Mouse (Mus musculus) MEL (cell line): ENCODE results near the gene Mum1. TPM values are rescaled to one million over a fixed set of nuclear protein-coding genes. Genes with fewer than 3 reads are reported as not detected.
A peak's percentile ranks its signal among the peaks of the same experiment; 100 is the strongest.

Experiments
- DNase-seq: peaks from one replicate; pipeline ENCODE4 v3.0.0; 2011; ENCODE audit warnings: low read depth, low spot score
- H3K27ac ChIP-seq: 2 replicates; pipeline ENCODE4 v1.5.1; 2012; ENCODE audit warnings: low read depth, mild to moderate bottlenecking, control low read depth, low read length, moderate library complexity; ENCODE audit not compliant: control insufficient read depth
- H3K27me3 ChIP-seq, 2 experiments: fragments of 150-350 bp in 1 of 2; sonication (generic) in 1 of 2; 2 replicates each; pipeline ENCODE4 v1.6.1; 2012; ENCODE audit warnings: low read length in 2 of 2, mild to moderate bottlenecking in 2 of 2, improper control_type of control experiment in 1 of 2, moderate library complexity in 1 of 2; ENCODE audit not compliant: insufficient read depth in 2 of 2, control insufficient read depth in 1 of 2
- H3K36me3 ChIP-seq, 2 experiments: 2 replicates each; pipeline ENCODE4 v1.6.1; 2012 to 2014; ENCODE audit warnings: low read length in 2 of 2, improper control_type of control experiment in 1 of 2, inconsistent platforms in 1 of 2, mild to moderate bottlenecking in 1 of 2; ENCODE audit not compliant: insufficient read depth in 2 of 2, control insufficient read depth in 1 of 2
- H3K4me1 ChIP-seq, 2 experiments: fragments of 150-350 bp in 1 of 2; sonication (generic) in 1 of 2; 2 replicates each; pipeline ENCODE4 v1.6.1; 2012; ENCODE audit warnings: low read length in 2 of 2, improper control_type of control experiment in 1 of 2, mild to moderate bottlenecking in 1 of 2; ENCODE audit not compliant: insufficient read depth in 2 of 2, control insufficient read depth in 1 of 2
- H3K4me3 ChIP-seq, 2 experiments: fragments of 150-350 bp in 1 of 2; sonication (generic) in 1 of 2; 2 replicates each; pipeline ENCODE4 v1.5.1; 2012; ENCODE audit warnings: low read depth in 2 of 2, low read length in 2 of 2, mild to moderate bottlenecking in 2 of 2, moderate library complexity in 2 of 2, control low read depth in 1 of 2, improper control_type of control experiment in 1 of 2; ENCODE audit not compliant: control insufficient read depth in 1 of 2, insufficient read depth in 1 of 2
- H3K79me2 ChIP-seq: 2 replicates; pipeline ENCODE4 v1.6.1; 2012; ENCODE audit warnings: mild to moderate bottlenecking, low read length, moderate library complexity; ENCODE audit not compliant: control insufficient read depth, poor library complexity, insufficient read depth
- H3K9ac ChIP-seq: 2 replicates; pipeline ENCODE4 v1.6.1; 2012; ENCODE audit warnings: low read depth, mild to moderate bottlenecking, control low read depth, low read length, moderate library complexity; ENCODE audit not compliant: control insufficient read depth, poor library complexity, severe bottlenecking
- H3K9me3 ChIP-seq: fragments of 150-350 bp; sonication (generic); replicated peaks from 2 replicates; pipeline ENCODE4 v1.6.1; 2012; ENCODE audit warnings: mild to moderate bottlenecking, low read length, improper control_type of control experiment, moderate library complexity; ENCODE audit not compliant: insufficient read depth
- BHLHE40 ChIP-seq: IDR thresholded peaks from 2 replicates; pipeline ENCODE4 v1.6.1; 2012; ENCODE audit warnings: low read depth, mild to moderate bottlenecking, inconsistent platforms, low read length, improper control_type of control experiment, borderline replicate concordance
- CHD1 ChIP-seq: IDR thresholded peaks from 2 replicates; pipeline ENCODE4 v1.6.1; 2012; ENCODE audit warnings: low read depth, mild to moderate bottlenecking, inconsistent platforms, low read length, improper control_type of control experiment
- CTCF ChIP-seq, 3 experiments: IDR thresholded peaks in 2 of 3; conservative IDR thresholded peaks in 1 of 3; 2 replicates each; pipeline ENCODE4 v1.5.1; 2011 to 2012; ENCODE audit warnings: low read length in 3 of 3, low read depth in 2 of 3, mild to moderate bottlenecking in 2 of 3, improper control_type of control experiment in 1 of 3, inconsistent platforms in 1 of 3, mixed read lengths in 1 of 3, moderate library complexity in 1 of 3; ENCODE audit not compliant: control insufficient read depth in 1 of 3, insufficient read depth in 1 of 3, poor library complexity in 1 of 3, severe bottlenecking in 1 of 3
- E2F4 ChIP-seq: IDR thresholded peaks from 2 replicates; pipeline ENCODE4 v1.6.1; 2011; ENCODE audit warnings: low read depth, low read length, improper control_type of control experiment, borderline replicate concordance
- ELF1 ChIP-seq: IDR thresholded peaks from 2 replicates; pipeline ENCODE4 v1.6.1; 2014; ENCODE audit warnings: low read depth, mild to moderate bottlenecking, inconsistent platforms, low read length, improper control_type of control experiment, moderate library complexity
- ETS1 ChIP-seq: IDR thresholded peaks from 2 replicates; pipeline ENCODE4 v1.6.1; 2012; ENCODE audit warnings: low read depth, mild to moderate bottlenecking, inconsistent platforms, low read length, improper control_type of control experiment, moderate library complexity
- GATA1 ChIP-seq: IDR thresholded peaks from 2 replicates; pipeline ENCODE4 v1.6.1; 2011; ENCODE audit warnings: low read depth, low read length, improper control_type of control experiment
- HCFC1 ChIP-seq: IDR thresholded peaks from 2 replicates; pipeline ENCODE4 v1.6.1; 2012; ENCODE audit warnings: low read depth, mild to moderate bottlenecking, inconsistent platforms, low read length, improper control_type of control experiment, moderate library complexity
- JUND ChIP-seq: IDR thresholded peaks from 2 replicates; pipeline ENCODE4 v1.6.1; 2011; ENCODE audit warnings: low read depth, mild to moderate bottlenecking, improper control_type of control experiment, low read length
- KAT2A ChIP-seq: conservative IDR thresholded peaks from 2 replicates; pipeline ENCODE4 v1.6.1; 2012; ENCODE audit warnings: low read depth, low read length, improper control_type of control experiment, inconsistent platforms
- MAX ChIP-seq: IDR thresholded peaks from 2 replicates; pipeline ENCODE4 v1.6.1; 2011; ENCODE audit warnings: low read length, improper control_type of control experiment
- MAZ ChIP-seq: IDR thresholded peaks from 2 replicates; pipeline ENCODE4 v1.6.1; 2012; ENCODE audit warnings: low read depth, mild to moderate bottlenecking, inconsistent platforms, low read length, improper control_type of control experiment
- MXI1 ChIP-seq: IDR thresholded peaks from 2 replicates; pipeline ENCODE4 v1.6.1; 2011; ENCODE audit warnings: mild to moderate bottlenecking, low read depth, low read length, improper control_type of control experiment
- MYB ChIP-seq: IDR thresholded peaks from 2 replicates; pipeline ENCODE4 v1.6.1; 2011; ENCODE audit warnings: mild to moderate bottlenecking, low read depth, low read length, improper control_type of control experiment
- MYC ChIP-seq: IDR thresholded peaks from 2 replicates; pipeline ENCODE4 v1.6.1; 2011; ENCODE audit warnings: low read depth, mild to moderate bottlenecking, low read length, improper control_type of control experiment, moderate library complexity
- POLR2A ChIP-seq, 2 experiments: IDR thresholded peaks; 2 replicates each; pipeline ENCODE4 v1.6.1; 2011 to 2012; ENCODE audit warnings: low read length in 2 of 2, mild to moderate bottlenecking in 2 of 2, control low read depth in 1 of 2, improper control_type of control experiment in 1 of 2, low read depth in 1 of 2, moderate library complexity in 1 of 2; ENCODE audit not compliant: control insufficient read depth in 1 of 2, insufficient read depth in 1 of 2, poor library complexity in 1 of 2
- POLR2AphosphoS5 ChIP-seq: IDR thresholded peaks from 2 replicates; pipeline ENCODE4 v1.6.1; 2012; ENCODE audit warnings: low read depth, borderline replicate concordance, mild to moderate bottlenecking, inconsistent platforms, low read length, moderate library complexity, mixed read lengths
- RAD21 ChIP-seq: IDR thresholded peaks from 2 replicates; pipeline ENCODE4 v1.6.1; 2011; ENCODE audit warnings: mild to moderate bottlenecking, low read depth, low read length, improper control_type of control experiment
- SIN3A ChIP-seq: IDR thresholded peaks from 2 replicates; pipeline ENCODE4 v1.6.1; 2012; ENCODE audit warnings: low read length, improper control_type of control experiment, inconsistent platforms
- SMC3 ChIP-seq: IDR thresholded peaks from 2 replicates; pipeline ENCODE4 v1.6.1; 2011; ENCODE audit warnings: low read depth, low read length, improper control_type of control experiment
- TAL1 ChIP-seq: IDR thresholded peaks from 2 replicates; pipeline ENCODE4 v1.6.1; 2012; ENCODE audit warnings: mild to moderate bottlenecking, inconsistent platforms, low read length, moderate library complexity, mixed read lengths
- TBP ChIP-seq: IDR thresholded peaks from 2 replicates; pipeline ENCODE4 v1.8.0; 2011; ENCODE audit warnings: low read depth, low read length, improper control_type of control experiment
- TCF12 ChIP-seq: IDR thresholded peaks from 2 replicates; pipeline ENCODE4 v1.6.1; 2014; ENCODE audit warnings: low read depth, mild to moderate bottlenecking, inconsistent platforms, low read length, improper control_type of control experiment, moderate library complexity
- USF2 ChIP-seq, 2 experiments: IDR thresholded peaks; 2 replicates each; pipeline ENCODE4 v1.6.1; 2011 to 2012; ENCODE audit warnings: improper control_type of control experiment in 2 of 2, low read length in 2 of 2, borderline replicate concordance in 1 of 2, inconsistent platforms in 1 of 2, low read depth in 1 of 2, mild to moderate bottlenecking in 1 of 2; ENCODE audit not compliant: insufficient read depth in 1 of 2
- ZC3H11A ChIP-seq: IDR thresholded peaks from 2 replicates; pipeline ENCODE4 v1.6.1; 2012; ENCODE audit warnings: low read depth, mild to moderate bottlenecking, inconsistent platforms, low read length, improper control_type of control experiment
- ZKSCAN1 ChIP-seq: IDR thresholded peaks from 2 replicates; pipeline ENCODE4 v1.6.1; 2012; ENCODE audit warnings: low read depth, mild to moderate bottlenecking, inconsistent platforms, low read length, improper control_type of control experiment, moderate library complexity
- ZNF384 ChIP-seq: IDR thresholded peaks from 2 replicates; pipeline ENCODE4 v1.6.1; 2012; ENCODE audit warnings: low read depth, mild to moderate bottlenecking, inconsistent platforms, low read length, improper control_type of control experiment
- polyA plus RNA-seq, 2 experiments: library from polyadenylated mRNA; stranded (reverse) in 1 of 2; unstranded in 1 of 2; fragments of >175 nt in 1 of 2; fragments of >200 nt in 1 of 2; gene quantifications; 2 replicates each; pipeline versions ENCODE4 v1.2.1 to v1.2.4; 2012; ENCODE audit warnings: low replicate concordance in 2 of 2, low read depth in 1 of 2; ENCODE audit not compliant: insufficient read length in 2 of 2, insufficient read depth in 1 of 2, missing spikeins in 1 of 2
- total RNA-seq: library from RNA; depleted of rRNA; stranded (reverse); fragments of 300-350 nt; gene quantifications from 2 replicates; pipeline ENCODE4 v1.2.3, GENCODE M21; 2012

Mum1 gene
- total and polyA plus RNA-seq, 3 experiments: 34.0 to 55.2 (median 35.3) TPM

DNA sequence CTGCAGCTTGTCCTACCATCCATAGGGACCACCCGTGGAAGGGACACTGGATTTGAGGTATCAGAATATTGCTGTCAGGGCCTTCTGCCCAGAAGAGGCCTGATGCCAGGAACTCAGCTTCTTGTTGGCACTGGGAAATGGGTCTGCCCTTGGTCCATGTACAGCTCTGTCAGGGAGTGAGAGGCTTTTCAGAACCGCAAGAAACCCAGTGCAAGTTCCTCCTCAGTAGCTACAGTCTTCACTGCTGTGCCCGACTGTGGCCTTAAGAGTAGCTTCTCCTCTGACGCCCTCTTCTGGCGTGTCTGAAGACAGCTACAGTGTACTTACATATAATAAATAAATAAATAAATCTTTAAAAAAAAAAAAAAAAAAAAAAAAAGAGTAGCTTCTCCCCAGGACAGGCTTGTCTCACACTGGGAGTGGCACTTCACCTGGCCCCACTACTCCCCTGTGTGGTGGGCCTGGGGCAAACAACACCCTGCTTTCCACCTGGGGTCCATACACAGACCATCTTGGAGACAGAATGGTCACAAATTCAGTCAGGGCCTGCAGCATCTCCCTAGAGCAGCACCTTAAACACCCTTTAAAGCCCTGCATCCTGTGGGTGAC, 18.7 kb downstream of the Mum1 start (continued):
- no peak for TF ChIP-seq TBP

DNA sequence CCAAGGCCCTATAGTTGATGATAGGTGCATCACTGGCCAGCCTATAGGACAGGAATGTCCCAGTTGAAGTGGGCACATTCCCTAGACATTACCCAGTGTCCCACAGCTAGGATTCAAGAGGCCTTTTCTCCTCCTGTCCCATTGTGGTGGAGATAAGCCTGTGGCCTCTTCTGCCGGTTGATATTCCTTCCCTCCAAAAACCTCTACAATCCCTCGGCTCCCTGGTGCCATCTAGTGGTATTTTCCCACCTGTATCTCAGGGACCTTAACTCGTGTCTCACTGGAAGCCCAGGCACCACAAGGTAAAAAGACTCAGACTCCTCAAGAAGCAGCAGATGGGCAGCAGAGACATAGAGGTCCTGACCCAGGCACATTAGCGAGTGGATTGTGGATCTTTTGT, 19.4 kb downstream of the Mum1 start:
- Histone ChIP-seq H3K36me3 (peaks cover 0 to 3% of the 10 kb centered on the region in 2 experiments; a peak in 2 of 4 replicates), H3K27ac (no peak overlapping the region), H3K9ac (peak overlapping the region; percentile 7), H3K27me3 (no peaks in the 10 kb centered on the region)
- DNase-seq: peak; percentile 91
- TF ChIP-seq SIN3A (peak; percentile 51; the same call in 1 of the 2 replicates), MAX (no peak), BHLHE40 (no peak), GATA1 (peak; percentile 56), RAD21 (peak; percentile 83), POLR2AphosphoS5 (no peak), SMC3 (peak; percentile 90), ZKSCAN1 (no peak), CHD1 (no peak), KAT2A (no peak), JUND (no peak), ZC3H11A (peak; percentile 49), MYC (peak; percentile 56; the same call in 1 of the 2 replicates), CTCF (IDR thresholded peaks at IDR 0.05 in 2 of 3, conservative IDR thresholded peaks at IDR 0.05 in 1 of 3; ENCODE audit: control insufficient read depth in 1 of 3, insufficient read depth in 1 of 3, low read depth in 2 of 3, low read length in 3 of 3, poor library complexity in 1 of 3, severe bottlenecking in 1 of 3) (peak; percentile 70 to 95 (median 90)), MYB (no peak), MXI1 (0 out of 2 replicates have a peak, but pooled peaks have one; percentile 45)
- TF ChIP-seq, all 39 proteins: peak for 8
- Histone ChIP-seq H3K4me1 (peaks cover 0 to 6% of the 10 kb centered on the region in 2 experiments; a peak in 2 of 4 replicates), H3K4me3 (no peak overlapping the region), H3K79me2 (peaks cover 14% of the 10 kb centered on the region), H3K9me3 (no peaks in the 10 kb centered on the region)

DNA sequence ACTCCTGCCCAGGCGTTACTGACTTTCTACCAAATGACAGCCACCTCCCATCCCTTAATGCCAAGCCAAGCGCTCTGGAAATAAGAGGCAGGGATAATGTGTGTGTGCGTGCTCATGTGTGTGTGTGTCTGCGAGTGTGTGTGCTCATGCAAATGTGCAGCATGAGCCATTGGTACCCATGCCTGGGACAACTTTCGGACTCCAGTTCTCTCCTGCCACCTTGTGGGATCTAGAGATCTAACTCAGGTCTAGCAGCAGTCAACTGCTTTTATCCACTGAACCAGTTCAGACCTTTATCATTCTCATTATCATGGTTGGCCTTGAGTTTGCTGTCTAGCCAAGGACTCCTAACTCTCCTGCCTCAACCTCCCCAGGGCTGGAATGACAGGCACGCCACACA, 21.6 kb downstream of the Mum1 start:
- Histone ChIP-seq H3K27ac (no peak overlapping the region), H3K4me1 (peaks cover 0 to 6% of the 10 kb centered on the region in 2 experiments; a peak in 2 of 4 replicates), H3K79me2 (peaks cover 20% of the 10 kb centered on the region), H3K9me3 (no peaks in the 10 kb centered on the region), H3K9ac (peak overlapping the region; percentile 49), H3K36me3 (peaks cover 0 to 3% of the 10 kb centered on the region in 2 experiments; a peak in 2 of 4 replicates), H3K27me3 (no peaks in the 10 kb centered on the region), H3K4me3 (peak overlapping the region; percentile 41 to 56)
- DNase-seq: peak; percentile 79
- TF ChIP-seq CTCF (IDR thresholded peaks at IDR 0.05 in 2 of 3, conservative IDR thresholded peaks at IDR 0.05 in 1 of 3; ENCODE audit: control insufficient read depth in 1 of 3, insufficient read depth in 1 of 3, low read depth in 2 of 3, low read length in 3 of 3, poor library complexity in 1 of 3, severe bottlenecking in 1 of 3) (peak; percentile 37 to 77 (median 48)), ZC3H11A (no peak; the same call in none of the 2 replicates), MXI1 (peak; percentile 61), TAL1 (no peak), CHD1 (no peak), JUND (no peak), MYC (no peak), TCF12 (0 out of 2 replicates have a peak, but pooled peaks have one; percentile 7), KAT2A (no peak), MAZ (no peak), TBP (no peak), USF2 (IDR thresholded peaks at IDR 0.05; ENCODE audit: borderline replicate concordance in 1 of 2, insufficient read depth in 1 of 2, low read depth in 1 of 2, low read length in 2 of 2) (no peak), SIN3A (peak; percentile 67; the same call in 1 of the 2 replicates), HCFC1 (peak; percentile 45; the same call in 1 of the 2 replicates), BHLHE40 (no peak), ETS1 (no peak), ZNF384 (no peak), ELF1 (no peak), POLR2A (IDR thresholded peaks at IDR 0.05; ENCODE audit: control insufficient read depth in 1 of 2, insufficient read depth in 1 of 2, low read depth in 1 of 2, low read length in 2 of 2, poor library complexity in 1 of 2) (no peak), E2F4 (no peak)
